Mouse (Mus musculus) effector memory CD4-positive, alpha-beta T cell, adult 7 months (primary cell): Measurements from ENCODE around the gene Gm10801. TPM values are rescaled to one million over a fixed set of nuclear protein-coding genes. Genes with fewer than 3 reads are reported as not detected.

ENCODE experiments used
- polyA plus RNA-seq: library from polyadenylated mRNA; unstranded; fragments of 100-300 nt; shearing (Covaris generic); gene quantifications from one replicate; pipeline ENCODE4 v1.2.1, GENCODE M21; 2017

The Gm10801 gene
- polyA plus RNA-seq: 102 TPM

DNA sequence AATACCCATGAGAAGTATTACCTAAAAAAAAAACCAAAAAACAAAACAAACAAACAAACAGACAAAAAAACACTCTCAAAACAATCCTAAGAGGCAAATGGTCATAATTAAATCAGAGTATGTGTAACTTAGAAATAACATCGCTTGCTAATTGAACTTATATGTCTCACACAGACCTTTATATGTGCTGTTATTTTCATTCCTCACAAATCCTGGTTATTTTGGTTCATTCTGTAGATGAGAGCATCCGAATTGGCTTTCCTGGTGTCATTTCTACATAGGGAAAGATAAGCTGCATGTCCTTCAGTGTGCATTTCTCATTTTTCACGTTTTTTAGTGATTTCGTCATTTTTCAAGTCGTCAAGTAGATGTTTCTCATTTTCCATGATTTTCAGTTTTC is at the start of gene Gm10801:
Gm10801 (plus strand) TSS at position 301 of the 400 bp plus-strand sequence.

DNA sequence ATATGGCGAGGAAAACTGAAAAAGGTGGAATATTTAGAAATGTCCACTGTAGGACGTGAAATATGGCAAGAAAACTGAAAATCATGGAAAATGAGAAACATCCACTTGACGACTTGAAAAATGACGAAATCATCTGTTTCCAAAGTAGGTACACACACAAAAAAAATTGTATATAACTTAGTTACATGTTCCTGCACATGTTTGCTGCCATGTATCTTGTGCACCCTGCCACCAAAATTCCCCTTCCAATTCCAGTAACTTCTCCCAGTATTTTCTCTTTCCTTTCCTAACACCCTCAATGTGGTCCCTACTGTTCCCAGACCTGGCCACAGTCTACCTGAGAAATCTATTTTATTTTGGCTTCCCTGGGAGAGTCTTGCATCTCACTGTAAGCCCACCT is 5.2 kb downstream of the Gm10801 start, which contains the start of gene Gm10800:
Gm10800 (minus strand) TSS at position 101 of the 400 bp plus-strand sequence.

Other genes with a start within 250 kb of the Gm10801 start
- gene Gm10800, start 5.1 kb downstream of the Gm10801 start, polyA plus RNA-seq: 442 TPM